Mouse (Mus musculus) small intestine, adult 2 months (tissue): ENCODE measurements around the gene Fiz1. TPM values are rescaled to one million over a fixed set of nuclear protein-coding genes. Genes with fewer than 3 reads are reported as not detected.
"Not testable (repeated sequence)": the region's sequence is repeated elsewhere in the genome, so short reads cannot be mapped to it uniquely, and the experiment has no call there.

Experiments
- H3K27ac ChIP-seq: fragments of 200-500 bp; 2 replicates; pipeline ENCODE4 v1.5.1; 2012; ENCODE audit warnings: low read depth, low read length, control low read depth, inconsistent platforms; ENCODE audit not compliant: insufficient read depth
- H3K27me3 ChIP-seq: fragments of 200-500 bp; 2 replicates; pipeline ENCODE4 v1.6.1; 2012; ENCODE audit warnings: mild to moderate bottlenecking, moderate library complexity, low read length, inconsistent platforms; ENCODE audit not compliant: control insufficient read depth, insufficient read depth
- H3K36me3 ChIP-seq: fragments of 200-500 bp; 2 replicates; pipeline ENCODE4 v1.6.1; 2012; ENCODE audit warnings: mild to moderate bottlenecking, low read length, control low read depth, inconsistent platforms; ENCODE audit not compliant: control insufficient read depth, insufficient read depth
- H3K4me1 ChIP-seq: fragments of 200-500 bp; 2 replicates; pipeline ENCODE4 v1.6.1; 2012; ENCODE audit warnings: low read length, inconsistent platforms, mixed read lengths; ENCODE audit not compliant: control insufficient read depth, insufficient read depth, insufficient read length
- H3K4me3 ChIP-seq: fragments of 200-500 bp; 2 replicates; pipeline ENCODE4 v1.5.1; 2012; ENCODE audit warnings: low read depth, mild to moderate bottlenecking, control low read depth, inconsistent platforms, low read length, moderate library complexity
- CTCF ChIP-seq: fragments of 200-500 bp; IDR thresholded peaks from 2 replicates; pipeline ENCODE4 v1.5.1; 2012; ENCODE audit warnings: low read depth, mild to moderate bottlenecking, control low read depth, inconsistent platforms, low read length, moderate library complexity, mixed read lengths; ENCODE audit not compliant: insufficient replicate concordance, insufficient read length; ENCODE audit errors: extremely low read depth
- POLR2A ChIP-seq: fragments of 200-500 bp; IDR thresholded peaks from 2 replicates; pipeline ENCODE4 v1.6.1; 2012; ENCODE audit warnings: low read depth, mild to moderate bottlenecking, control low read depth, inconsistent platforms, low read length, moderate library complexity
- WGBS: fragments of 180-500 bp; shearing (Covaris S2); methylation state at CpG from one replicate; pipeline ENCODE4 v1.1.7; 2018; 5-methylcytosine and 5-hydroxymethylcytosine counted together
- polyA plus RNA-seq: library from polyadenylated mRNA; depleted of rRNA; stranded (reverse); fragments of >200 nt; gene quantifications from 2 replicates; pipeline ENCODE4 v1.2.3, GENCODE M21; 2012

Gene Fiz1
- polyA plus RNA-seq, 1 experiment: 31.4 TPM

- Histone ChIP-seq H3K4me3 (no peak overlapping the region), H3K36me3 (peaks cover 18% of the 10 kb centered on the region), H3K27me3 (no peaks in the 10 kb centered on the region), H3K4me1 (peaks cover 4% of the 10 kb centered on the region; the same call in 1 of the 2 replicates), H3K27ac (no peak overlapping the region)
- TF ChIP-seq POLR2A (no peak), CTCF (no peak)
- WGBS: 91% methylated on average over 16 of the region's 16 CpGs
Measured at GRCm38 (mm10) chr7:5017352-5017751, 2.9 kb upstream of the Fiz1 start.

- Histone ChIP-seq H3K27me3 (no peaks in the 10 kb centered on the region), H3K4me1 (peaks cover 4% of the 10 kb centered on the region; the same call in 1 of the 2 replicates), H3K27ac (no peak overlapping the region), H3K4me3 (no peak overlapping the region), H3K36me3 (peaks cover 16% of the 10 kb centered on the region)
- 96% methylated on average over 2 of the region's 2 CpGs for WGBS
- TF ChIP-seq CTCF (no peak), POLR2A (no peak)
Measured at GRCm38 (mm10) chr7:5016920-5017319, 2.4 kb upstream of the Fiz1 start.

GRCm38 (mm10) chr7:5016057-5016456, 1.6 kb upstream of the Fiz1 start:
- TF ChIP-seq CTCF (no peak), POLR2A (no peak)
- 14% methylated on average over 3 of the region's 3 CpGs for WGBS
- Histone ChIP-seq H3K4me1 (peaks cover 4% of the 10 kb centered on the region; the same call in 1 of the 2 replicates), H3K4me3 (peak overlapping the region; percentile 98; the same call in 1 of the 2 replicates), H3K27ac (peak overlapping the region; percentile 96), H3K27me3 (no peaks in the 10 kb centered on the region), H3K36me3 (peaks cover 24% of the 10 kb centered on the region)

- peaks cover 30% of the 10 kb centered on the region for H3K36me3 ChIP-seq
Measured at GRCm38 (mm10) chr7:5015118-5016001, 863 bp upstream of the Fiz1 start, which contains the start of gene Gm44973. TSS of gene Gm44973 (plus strand) at chr7:5015496.

GRCm38 (mm10) chr7:5012681-5013513, 1.6 kb downstream of the Fiz1 start:
- no peaks in the 10 kb centered on the region for H3K27me3 ChIP-seq
- TF ChIP-seq CTCF (no peak), POLR2A (no peak)
- H3K4me1 ChIP-seq: peaks cover 2% of the 10 kb centered on the region; the same call in 1 of the 2 replicates
- H3K36me3 ChIP-seq: peaks cover 50% of the 10 kb centered on the region
- WGBS: 91% methylated on average over 27 of the region's 27 CpGs
- H3K4me3 ChIP-seq: no peak overlapping the region
- H3K27ac ChIP-seq: no peak overlapping the region

More at GRCm38 (mm10) chr7:5015118-5016001, 863 bp upstream of the Fiz1 start, which contains the start of gene Gm44973:
- no peaks in the 10 kb centered on the region for H3K27me3 ChIP-seq
- under 1% methylated on average over 69 of the region's 76 CpGs for WGBS
- H3K4me3 ChIP-seq: peak within 1 kb of the TSS; percentile 98
- peaks cover 4% of the 10 kb centered on the region; the same call in 1 of the 2 replicates for H3K4me1 ChIP-seq
- peak within 1 kb of the TSS; percentile 99 for H3K27ac ChIP-seq
- TF ChIP-seq CTCF: no peak
- TF ChIP-seq POLR2A: peak; percentile 30; the same call in 1 of the 2 replicates

- WGBS: 96% methylated on average over 26 of the region's 26 CpGs
- Histone ChIP-seq H3K36me3 (peaks cover 52% of the 10 kb centered on the region), H3K27ac (no peak overlapping the region), H3K4me3 (no peak overlapping the region), H3K27me3 (no peaks in the 10 kb centered on the region), H3K4me1 (no peaks in the 10 kb centered on the region)
- TF ChIP-seq POLR2A: no peak
- TF ChIP-seq CTCF: no peak
Measured at GRCm38 (mm10) chr7:5008229-5008628, 6.3 kb downstream of the Fiz1 start.

- WGBS: 76% methylated on average over 8 of the region's 8 CpGs
- not testable (repeated sequence) for H3K4me3 ChIP-seq, H3K27me3 ChIP-seq, H3K4me1 ChIP-seq, H3K27ac ChIP-seq, H3K36me3 ChIP-seq
Measured at GRCm38 (mm10) chr7:5002876-5003275, 11.6 kb downstream of the Fiz1 start.
